Mouse (Mus musculus): ENCODE measurements around the gene Plcl2. TPM values are rescaled to one million over a fixed set of nuclear protein-coding genes. Genes with fewer than 3 reads are reported as not detected.

Gene Plcl2
- total and polyA plus RNA-seq, 3 experiments = 23.6 to 83.7 TPM; not detected in 1

DNA sequence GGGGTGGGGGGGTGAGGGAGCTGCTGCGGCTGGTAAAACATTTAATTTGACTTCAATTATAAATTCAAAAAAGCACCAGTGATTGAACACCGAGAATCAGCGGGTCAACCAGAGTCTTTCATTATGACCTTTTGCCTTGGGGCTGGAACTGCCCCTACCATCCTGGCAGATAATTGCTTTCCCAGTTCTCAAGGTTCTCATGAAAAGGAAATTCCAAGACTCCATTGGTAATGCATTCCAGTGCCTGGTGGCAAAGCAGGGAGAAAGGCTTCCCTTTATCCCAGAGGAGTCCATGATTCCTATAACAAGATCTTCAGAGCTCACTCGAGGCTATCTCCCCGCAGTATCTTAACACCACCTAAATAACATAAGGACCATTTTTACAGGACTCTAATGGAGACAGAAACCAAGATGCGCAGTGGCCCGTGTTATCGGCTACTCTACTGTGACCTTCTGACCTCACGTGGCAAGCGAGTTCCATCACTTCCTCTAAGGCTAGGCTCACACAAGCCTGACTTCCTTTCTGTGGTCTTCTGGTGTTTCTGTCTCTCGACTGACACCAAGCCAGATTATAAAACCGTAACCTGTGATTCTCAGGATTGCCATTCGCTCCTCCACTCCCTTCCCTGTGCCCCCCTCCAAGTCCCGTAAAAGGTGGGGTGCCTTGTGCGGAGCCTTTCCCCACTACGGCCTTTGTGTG is 10.0 kb upstream of the Plcl2 start:
- Histone ChIP-seq H3K79me2 (ENCODE audit: control insufficient read depth, insufficient read depth, low read length, poor library complexity) (no peaks in the 10 kb centered on the region), H3K4me3 (ENCODE audit: control insufficient read depth in 1 of 2, insufficient read depth in 1 of 2, low read depth in 2 of 2, low read length in 2 of 2) (no peak overlapping the region), H3K27ac (ENCODE audit: control insufficient read depth, low read depth, low read length) (no peak overlapping the region)

DNA sequence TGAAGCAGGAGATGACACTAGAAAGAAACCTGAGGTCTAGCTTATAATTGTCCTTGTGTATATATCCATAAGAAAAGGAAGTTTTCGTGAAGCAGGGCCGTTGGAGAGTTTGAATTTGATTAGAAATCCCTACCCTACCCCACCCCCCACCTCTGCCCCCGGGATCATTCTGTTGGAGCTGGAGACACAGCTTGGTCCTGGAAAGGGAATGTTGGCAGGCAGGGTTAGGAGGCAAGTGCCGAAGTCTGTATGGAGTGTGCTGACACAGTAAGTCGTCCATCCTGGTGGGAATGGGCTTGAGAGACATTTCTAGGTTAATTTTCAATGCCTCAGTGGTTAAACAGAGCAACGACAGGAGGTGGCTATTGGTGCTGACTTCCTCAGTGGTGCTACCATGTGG is 8.4 kb upstream of the Plcl2 start:
- no peaks in the 10 kb centered on the region for H3K79me2 ChIP-seq (ENCODE audit: control insufficient read depth, insufficient read depth, low read length, poor library complexity)
- no peak for DNase-seq (ENCODE audit: low read depth, low spot score)
- H3K4me3 ChIP-seq (ENCODE audit: control insufficient read depth in 1 of 2, insufficient read depth in 1 of 2, low read depth in 2 of 2, low read length in 2 of 2) = no peak overlapping the region
- no peak overlapping the region for H3K27ac ChIP-seq (ENCODE audit: control insufficient read depth, low read depth, low read length)
- H3K4me1 ChIP-seq (ENCODE audit: control insufficient read depth in 1 of 2, insufficient read depth in 2 of 2, low read length in 2 of 2) = peaks cover 18 to 24% of the 10 kb centered on the region in 2 experiments
- H3K9me3 ChIP-seq (replicated peaks; ENCODE audit: insufficient read depth, low read length) = no peaks in the 10 kb centered on the region
- no peak overlapping the region for H3K9ac ChIP-seq (ENCODE audit: control insufficient read depth, low read depth, low read length, poor library complexity, severe bottlenecking)
- no peak for TF ChIP-seq MXI1 (IDR thresholded peaks at IDR 0.05; ENCODE audit: low read depth, low read length)
- no peak for TF ChIP-seq ZC3H11A (IDR thresholded peaks at IDR 0.05; ENCODE audit: low read depth, low read length)
- TF ChIP-seq ZKSCAN1 (IDR thresholded peaks at IDR 0.05; ENCODE audit: low read depth, low read length) = no peak
- TF ChIP-seq RCOR1 (IDR thresholded peaks at IDR 0.05; ENCODE audit: low read depth, low read length) = no peak
- TF ChIP-seq ZNF384 (IDR thresholded peaks at IDR 0.05; ENCODE audit: low read depth, low read length) = no peak
- no peak for TF ChIP-seq ZMIZ1 (IDR thresholded peaks at IDR 0.05; ENCODE audit: low read depth, low read length)
- TF ChIP-seq NELFE (IDR thresholded peaks at IDR 0.05; ENCODE audit: low read depth, low read length) = no peak
- no peak for TF ChIP-seq POLR2AphosphoS2 (IDR thresholded peaks at IDR 0.05; ENCODE audit: low read length)
- no peak for TF ChIP-seq E2F4 (IDR thresholded peaks at IDR 0.05; ENCODE audit: borderline replicate concordance, low read depth, low read length)
- no peak for TF ChIP-seq CHD2 (IDR thresholded peaks at IDR 0.05; ENCODE audit: low read length)
- no peak for TF ChIP-seq BHLHE40 (IDR thresholded peaks at IDR 0.05; ENCODE audit: borderline replicate concordance, low read depth, low read length)
- no peak for TF ChIP-seq JUND (IDR thresholded peaks at IDR 0.05; ENCODE audit: low read depth, low read length)
- no peak for TF ChIP-seq ETS1 (IDR thresholded peaks at IDR 0.05; ENCODE audit: low read depth, low read length)
- TF ChIP-seq TBP (IDR thresholded peaks at IDR 0.05; ENCODE audit: low read depth, low read length) = no peak
- no peak for TF ChIP-seq TAL1 (IDR thresholded peaks at IDR 0.05; ENCODE audit: low read length)
- no peak for TF ChIP-seq MAX (IDR thresholded peaks at IDR 0.05; ENCODE audit: low read length)
- no peaks in the 10 kb centered on the region for H3K27me3 ChIP-seq (ENCODE audit: control insufficient read depth in 1 of 2, insufficient read depth in 2 of 2, low read length in 2 of 2)
- H3K36me3 ChIP-seq (ENCODE audit: control insufficient read depth in 1 of 2, insufficient read depth in 2 of 2, low read length in 2 of 2) = peaks cover 0 to 20% of the 10 kb centered on the region in 2 experiments; a peak in 2 of 4 replicates

More for the DNA sequence above, 10.0 kb upstream of the Plcl2 start:
- no peaks in the 10 kb centered on the region for H3K27me3 ChIP-seq (ENCODE audit: control insufficient read depth in 1 of 2, insufficient read depth in 2 of 2, low read length in 2 of 2)
- H3K9ac ChIP-seq (ENCODE audit: control insufficient read depth, low read depth, low read length, poor library complexity, severe bottlenecking) = no peak overlapping the region
- DNase-seq (ENCODE audit: low read depth, low spot score) = no peak
- no peaks in the 10 kb centered on the region for H3K9me3 ChIP-seq (replicated peaks; ENCODE audit: insufficient read depth, low read length)
- no peak for TF ChIP-seq MAZ (IDR thresholded peaks at IDR 0.05; ENCODE audit: low read depth, low read length)
- TF ChIP-seq RCOR1 (IDR thresholded peaks at IDR 0.05; ENCODE audit: low read depth, low read length) = no peak
- no peak for TF ChIP-seq JUND (IDR thresholded peaks at IDR 0.05; ENCODE audit: low read depth, low read length)
- TF ChIP-seq GATA1 (IDR thresholded peaks at IDR 0.05; ENCODE audit: low read depth, low read length) = no peak
- TF ChIP-seq SMC3 (IDR thresholded peaks at IDR 0.05; ENCODE audit: low read depth, low read length) = no peak
- no peak for TF ChIP-seq RAD21 (IDR thresholded peaks at IDR 0.05; ENCODE audit: low read depth, low read length)
- no peak for TF ChIP-seq CHD1 (IDR thresholded peaks at IDR 0.05; ENCODE audit: low read depth, low read length)
- no peak for TF ChIP-seq ELF1 (IDR thresholded peaks at IDR 0.05; ENCODE audit: low read depth, low read length)
- TF ChIP-seq SIN3A (IDR thresholded peaks at IDR 0.05; ENCODE audit: low read length) = no peak
- TF ChIP-seq KAT2A (conservative IDR thresholded peaks at IDR 0.05; ENCODE audit: low read depth, low read length) = no peak
- no peak for TF ChIP-seq MAFK (IDR thresholded peaks at IDR 0.05; ENCODE audit: borderline replicate concordance, low read depth, low read length)
- no peak for TF ChIP-seq USF2 (IDR thresholded peaks at IDR 0.05; ENCODE audit: borderline replicate concordance in 1 of 2, insufficient read depth in 1 of 2, low read depth in 1 of 2, low read length in 2 of 2)
- no peak for TF ChIP-seq NRF1 (IDR thresholded peaks at IDR 0.05; ENCODE audit: insufficient read depth, low read depth, low read length, poor library complexity, severe bottlenecking)
- H3K4me1 ChIP-seq (ENCODE audit: control insufficient read depth in 1 of 2, insufficient read depth in 2 of 2, low read length in 2 of 2) = peaks cover 7 to 18% of the 10 kb centered on the region in 2 experiments
- peaks cover 0 to 9% of the 10 kb centered on the region in 2 experiments; a peak in 2 of 4 replicates for H3K36me3 ChIP-seq (ENCODE audit: control insufficient read depth in 1 of 2, insufficient read depth in 2 of 2, low read length in 2 of 2)

Data from MEL (cell line).